Mouse (Mus musculus) CH12F3 (cell line): ENCODE results near the gene Gm10100.
"Not testable (repeated sequence)": the region's sequence is repeated elsewhere in the genome, so short reads cannot be mapped to it uniquely, and the experiment has no call there.

ENCODE experiments used
- in situ Hi-C: fragments of 300-500 bp; cut with MboI; formaldehyde crosslinking; loops from 2 replicates; pipeline ENCODE4 v1.14.3; 2020; ENCODE audit warnings: low sequenced_read_pairs

The Gm10100 gene

GRCm38 (mm10) chr10:77726186-77726585 lies at the start of gene Gm10100:
Gm10100 (plus strand) TSS chr10:77726486.
- in situ Hi-C loops = no loop called here

GRCm38 (mm10) chr10:77677562-77677961 lies 48.7 kb upstream of the Gm10100 start:
- in situ Hi-C loops = no loop called here

GRCm38 (mm10) chr10:77682994-77683393 lies 43.3 kb upstream of the Gm10100 start:
- in situ Hi-C loops = no loop called here

- in situ Hi-C loops = no loop called here
These were observed 42.1 kb upstream of the Gm10100 start for GRCm38 (mm10) chr10:77684181-77684580.

GRCm38 (mm10) chr10:77685895-77686664 lies 40.2 kb upstream of the Gm10100 start, which contains the start of gene Tspear:
Tspear (plus strand) TSS chr10:77686569.
- in situ Hi-C loops = no loop called here

- in situ Hi-C loops = no loop called here
These were observed 39.3 kb upstream of the Gm10100 start for GRCm38 (mm10) chr10:77687021-77687420.

GRCm38 (mm10) chr10:77690356-77690807 lies 35.9 kb upstream of the Gm10100 start, which contains the start of gene Gm19402:
Gm19402 (minus strand) TSS chr10:77690757.
- in situ Hi-C loops = not testable (repeated sequence)

- in situ Hi-C loops = no loop called here
These were observed 29.2 kb upstream of the Gm10100 start, which contains the start of gene Gm9508 for GRCm38 (mm10) chr10:77697133-77697532. Gm9508 (minus strand) TSS chr10:77697233.

- in situ Hi-C loops = no loop called here
These were observed 20.0 kb upstream of the Gm10100 start, which contains the start of gene Gm10272 for GRCm38 (mm10) chr10:77706326-77706725. Gm10272 (plus strand) TSS chr10:77706626.

- in situ Hi-C loops = no loop called here
These were observed 16.5 kb upstream of the Gm10100 start for GRCm38 (mm10) chr10:77709831-77710230.

GRCm38 (mm10) chr10:77711157-77711556 lies 15.1 kb upstream of the Gm10100 start, which contains the start of gene Gm10024:
Gm10024 (plus strand) TSS chr10:77711457.
- in situ Hi-C loops = not testable (repeated sequence)

GRCm38 (mm10) chr10:77713734-77714133 lies 12.6 kb upstream of the Gm10100 start:
- in situ Hi-C loops = no loop called here

GRCm38 (mm10) chr10:77715507-77715906 lies 10.8 kb upstream of the Gm10100 start, which contains the start of gene Gm10142:
Gm10142 (plus strand) TSS chr10:77715807.
- in situ Hi-C loops = no loop called here

- in situ Hi-C loops = not testable (repeated sequence)
These were observed 6.0 kb upstream of the Gm10100 start, which contains the start of gene Krtap12-1 for GRCm38 (mm10) chr10:77720299-77720698. Krtap12-1 (plus strand) TSS chr10:77720599.

GRCm38 (mm10) chr10:77724855-77725254 lies 1.4 kb upstream of the Gm10100 start:
- in situ Hi-C loops = no loop called here

GRCm38 (mm10) chr10:77728280-77728679 lies 2.0 kb downstream of the Gm10100 start:
- in situ Hi-C loops = no loop called here

- in situ Hi-C loops = no loop called here
These were observed 3.0 kb downstream of the Gm10100 start for GRCm38 (mm10) chr10:77729241-77729640.

GRCm38 (mm10) chr10:77735928-77736327 lies 9.6 kb downstream of the Gm10100 start:
- in situ Hi-C loops = no loop called here

GRCm38 (mm10) chr10:77738929-77739328 lies 12.6 kb downstream of the Gm10100 start:
- in situ Hi-C loops = no loop called here

GRCm38 (mm10) chr10:77741924-77742688 lies 15.8 kb downstream of the Gm10100 start, which contains the start of gene Gm18596:
Gm18596 (minus strand) TSS chr10:77742638.
- in situ Hi-C loops = not testable (repeated sequence)

GRCm38 (mm10) chr10:77750686-77751085 lies 24.4 kb downstream of the Gm10100 start:
- in situ Hi-C loops = not testable (repeated sequence)
